Mouse (Mus musculus): ENCODE data around the gene Olfr332.

GRCm38 (mm10) chr11:58499290-58499689 is 6.9 kb upstream of the Olfr332 start:
- no peak for TF ChIP-seq GATA1 (IDR thresholded peaks at IDR 0.05; ENCODE audit: borderline replicate concordance, low read length)
- TF ChIP-seq FLI1 (IDR thresholded peaks at IDR 0.05; ENCODE audit: low read length), result no peak

Data from megakaryocyte, embryonic 14.5 days (primary cell).